Mouse (Mus musculus): ENCODE results near the gene Sult6b2.
A peak's percentile ranks its signal among the peaks of the same experiment; 100 is the strongest.

Sult6b2 gene

GRCm38 (mm10) chr6:142776935-142777334 is 27.4 kb downstream of the Sult6b2 start:
- DNase-seq = no peak

GRCm38 (mm10) chr6:142773566-142773965 is 30.7 kb downstream of the Sult6b2 start:
- DNase-seq = no peak

- DNase-seq = no peak
Observed at GRCm38 (mm10) chr6:142771643-142772042, 32.7 kb downstream of the Sult6b2 start.

GRCm38 (mm10) chr6:142769896-142770295 is 34.4 kb downstream of the Sult6b2 start:
- peak in 1 of 2 experiments; percentile 30 for DNase-seq

GRCm38 (mm10) chr6:142767305-142767704 is 37.0 kb downstream of the Sult6b2 start:
- no peak for DNase-seq

GRCm38 (mm10) chr6:142764933-142765332 is 39.4 kb downstream of the Sult6b2 start:
- no peak for DNase-seq

- DNase-seq = no peak
Observed at GRCm38 (mm10) chr6:142759633-142760032, 44.7 kb downstream of the Sult6b2 start.

- DNase-seq = no peak
Observed at GRCm38 (mm10) chr6:142758562-142758961, 45.7 kb downstream of the Sult6b2 start.

GRCm38 (mm10) chr6:142757976-142758375 is 46.3 kb downstream of the Sult6b2 start:
- no peak for DNase-seq

- no peak for DNase-seq
Observed at GRCm38 (mm10) chr6:142757334-142757965, 46.9 kb downstream of the Sult6b2 start.

- peak; percentile 96 for DNase-seq
Observed at GRCm38 (mm10) chr6:142756507-142757333, 47.6 kb downstream of the Sult6b2 start, which contains the start of gene Cmas. Gene Cmas, plus strand, starts transcription at chr6:142756686.

GRCm38 (mm10) chr6:142752331-142753246 is 51.7 kb downstream of the Sult6b2 start:
- no peak for DNase-seq

GRCm38 (mm10) chr6:142751365-142751764 is 52.9 kb downstream of the Sult6b2 start:
- peak; percentile 21 to 25 for DNase-seq

GRCm38 (mm10) chr6:142748057-142748708 is 56.1 kb downstream of the Sult6b2 start:
- peak in 1 of 2 experiments; percentile 32 for DNase-seq

- no peak for DNase-seq
Observed at GRCm38 (mm10) chr6:142747165-142747564, 57.1 kb downstream of the Sult6b2 start.

- DNase-seq = no peak
Observed at GRCm38 (mm10) chr6:142746765-142747164, 57.5 kb downstream of the Sult6b2 start.

- no peak for DNase-seq
Observed at GRCm38 (mm10) chr6:142745484-142745883, 58.8 kb downstream of the Sult6b2 start.

- no peak for DNase-seq
Observed at GRCm38 (mm10) chr6:142743193-142743592, 61.1 kb downstream of the Sult6b2 start.

GRCm38 (mm10) chr6:142741763-142742162 is 62.5 kb downstream of the Sult6b2 start:
- DNase-seq = no peak

- no peak for DNase-seq
Observed at GRCm38 (mm10) chr6:142738637-142739036, 65.7 kb downstream of the Sult6b2 start.

GRCm38 (mm10) chr6:142738225-142738624 is 66.1 kb downstream of the Sult6b2 start:
- no peak for DNase-seq

- peak; percentile 61 to 83 for DNase-seq
Observed at GRCm38 (mm10) chr6:142735302-142736005, 68.8 kb downstream of the Sult6b2 start.

Measured in cerebellum, postnatal 10 days (tissue).